Mouse (Mus musculus): ENCODE results near the gene Rab39b. TPM values are rescaled to one million over a fixed set of nuclear protein-coding genes. Genes with fewer than 3 reads are reported as not detected.

Rab39b gene
- polyA plus RNA-seq (2012; rRNA removed) = 0.01 and 0.02 TPM in 2 replicates
- polyA plus RNA-seq (2014; fragmentation: Nextera tagmentation; extraction: Ambion mirVana) = not detected in 2 replicates

GRCm38 (mm10) chrX:75577582-75578324 lies at the start of gene Rab39b:
Gene Rab39b (minus strand): TSS chrX:75578231.
- ATAC-seq (ENCODE audit: insufficient read depth) = no peak
- no peak within 1 kb of the TSS for H3K27ac ChIP-seq
- WGBS (ENCODE audit: insufficient replicate concordance) = 14% methylated on average over 37 of the region's 41 CpGs
- no peaks in the 10 kb centered on the region for H3K36me3 ChIP-seq (replicated peaks; ENCODE audit: control insufficient read depth, insufficient read depth, low read depth)
- TF ChIP-seq CTCF (IDR thresholded peaks at IDR 0.05; ENCODE audit: low read depth) (no peak), EP300 (IDR thresholded peaks at IDR 0.05; ENCODE audit: low read depth) (no peak)
- no peaks in the 10 kb centered on the region for H3K27me3 ChIP-seq (ENCODE audit: control insufficient read depth, insufficient read depth, low read length)
- no peaks in the 10 kb centered on the region for H3K9me3 ChIP-seq (ENCODE audit: control insufficient read depth, low read length)
- DNase-seq (ENCODE audit: low read depth in 3 of 3, low spot score in 3 of 3) = no peak
- H3K4me3 ChIP-seq (ENCODE audit: insufficient read depth in 1 of 2, low read depth in 2 of 2, low read length in 2 of 2) = peak within 1 kb of the TSS in 1 of 2 experiments; percentile 8; a peak in 1 of 4 replicates
- peak within 1 kb of the TSS; percentile 22; the same call in 1 of the 2 replicates for H3K4me2 ChIP-seq (ENCODE audit: low read depth)
- no peak within 1 kb of the TSS for H3K9ac ChIP-seq (replicated peaks)
- no peaks in the 10 kb centered on the region for H3K4me1 ChIP-seq (replicated peaks; ENCODE audit: control insufficient read depth in 2 of 2, insufficient read depth in 2 of 2, low read length in 1 of 2)

- Histone ChIP-seq H3K9ac (replicated peaks) (no peak overlapping the region), H3K4me1 (replicated peaks; ENCODE audit: control insufficient read depth in 2 of 2, insufficient read depth in 2 of 2, low read length in 1 of 2) (no peaks in the 10 kb centered on the region), H3K27me3 (ENCODE audit: control insufficient read depth, insufficient read depth, low read length) (no peaks in the 10 kb centered on the region), H3K9me3 (ENCODE audit: control insufficient read depth, low read length) (no peaks in the 10 kb centered on the region), H3K27ac (no peak overlapping the region), H3K4me2 (ENCODE audit: low read depth) (no peak overlapping the region), H3K36me3 (replicated peaks; ENCODE audit: control insufficient read depth, insufficient read depth, low read depth) (no peaks in the 10 kb centered on the region), H3K4me3 (ENCODE audit: insufficient read depth in 1 of 2, low read depth in 2 of 2, low read length in 2 of 2) (no peak overlapping the region)
- TF ChIP-seq CTCF (IDR thresholded peaks at IDR 0.05; ENCODE audit: low read depth) (no peak), EP300 (IDR thresholded peaks at IDR 0.05; ENCODE audit: low read depth) (no peak)
- ATAC-seq (ENCODE audit: insufficient read depth) (no peak), DNase-seq (ENCODE audit: low read depth in 3 of 3, low spot score in 3 of 3) (no peak)
- 60% methylated on average over 2 of the region's 2 CpGs for WGBS (ENCODE audit: insufficient replicate concordance)
These were observed 508 bp upstream of the Rab39b start for GRCm38 (mm10) chrX:75578539-75578938.

Other genes starting within 250 kb of the Rab39b start
- 5.7 and 10.9 TPM in 2 replicates for gene Fundc2, start 195.8 kb downstream of the Rab39b start, polyA plus RNA-seq (2012; rRNA removed)
- gene Fundc2, start 195.8 kb downstream of the Rab39b start, polyA plus RNA-seq (2014; fragmentation: Nextera tagmentation; extraction: Ambion mirVana) = 42.2 and 44.8 TPM in 2 replicates
- gene F8, start 195.6 kb downstream of the Rab39b start, polyA plus RNA-seq (2012; rRNA removed) = 0.21 and 0.46 TPM in 2 replicates
- 1.8 and 2.8 TPM in 2 replicates for gene F8, start 195.6 kb downstream of the Rab39b start, polyA plus RNA-seq (2014; fragmentation: Nextera tagmentation; extraction: Ambion mirVana)
- gene Cmc4, start 161.6 kb downstream of the Rab39b start, polyA plus RNA-seq (2012; rRNA removed) = 5.0 and 9.2 TPM in 2 replicates
- gene Cmc4, start 161.6 kb downstream of the Rab39b start, polyA plus RNA-seq (2014; fragmentation: Nextera tagmentation; extraction: Ambion mirVana) = 10.0 and 12.8 TPM in 2 replicates
- gene Mtcp1, start 161.6 kb downstream of the Rab39b start, polyA plus RNA-seq (2012; rRNA removed) = 3.8 and 5.7 TPM in 2 replicates
- 4.2 and 4.5 TPM in 2 replicates for gene Mtcp1, start 161.6 kb downstream of the Rab39b start, polyA plus RNA-seq (2014; fragmentation: Nextera tagmentation; extraction: Ambion mirVana)
- 5.2 and 11.0 TPM in 2 replicates for gene Brcc3, start 161.6 kb downstream of the Rab39b start, polyA plus RNA-seq (2012; rRNA removed)
- 32.1 and 33.8 TPM in 2 replicates for gene Brcc3, start 161.6 kb downstream of the Rab39b start, polyA plus RNA-seq (2014; fragmentation: Nextera tagmentation; extraction: Ambion mirVana)
- gene Vbp1, start 63.9 kb downstream of the Rab39b start, polyA plus RNA-seq (2012; rRNA removed) = 13.6 and 24.9 TPM in 2 replicates
- gene Vbp1, start 63.9 kb downstream of the Rab39b start, polyA plus RNA-seq (2014; fragmentation: Nextera tagmentation; extraction: Ambion mirVana) = 104 and 110 TPM in 2 replicates